Mouse (Mus musculus) skeletal muscle tissue, adult 2 months (tissue): ENCODE measurements at regions not wholly inside any gene's neighbourhood (a gene's known extent, or its start where the extent isn't known, plus 50 kb on each side); places are given as distances from the start of the nearest gene placed in this dataset.

ENCODE experiments used
- DNase-seq: peaks from one replicate; pipeline ENCODE4 v3.0.0-alpha.2; 2012; ENCODE audit warnings: low read depth, low spot score

DNA sequence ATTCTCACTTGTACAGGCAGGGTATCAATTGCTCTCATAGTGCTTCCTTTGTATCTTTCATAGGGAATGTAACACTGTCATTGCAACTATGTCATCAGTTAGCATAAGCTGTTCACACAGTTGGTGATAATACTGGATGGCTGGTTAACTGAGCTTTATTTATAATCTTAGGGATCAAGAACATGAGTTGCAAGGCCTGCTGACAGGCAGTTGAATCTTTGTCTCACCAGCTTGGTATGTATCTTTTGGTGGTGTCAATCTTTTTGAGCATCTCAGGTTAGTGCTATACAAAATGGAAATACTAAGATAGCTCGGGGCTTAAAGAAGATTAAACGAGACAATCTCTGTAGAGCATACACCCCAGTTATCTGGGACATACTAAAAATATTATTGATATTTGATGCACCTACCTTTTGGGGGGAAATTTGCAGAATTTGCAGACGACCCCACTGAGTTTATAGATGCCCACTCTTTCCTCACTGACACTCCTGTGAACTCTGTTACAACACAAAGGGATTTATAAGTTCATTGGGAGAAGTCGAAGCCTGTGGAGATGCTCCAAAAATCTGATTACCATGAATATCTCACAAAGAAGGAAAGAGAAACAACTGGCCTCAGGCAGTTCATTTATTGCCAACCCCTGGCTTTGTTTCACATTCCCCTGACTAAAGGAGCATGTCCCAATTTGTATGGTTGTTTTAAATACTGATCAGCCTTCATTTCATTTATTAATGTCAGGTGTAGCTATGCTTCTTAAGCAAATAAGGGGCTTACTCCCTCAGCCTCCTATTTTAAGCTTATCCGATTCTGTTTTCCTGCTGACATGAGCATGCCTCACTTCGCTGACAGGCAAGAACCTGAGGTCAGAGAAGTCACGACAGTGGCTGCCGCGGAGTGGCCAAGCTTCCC is 193.5 kb downstream of the Fndc1 start:
- peak; percentile 68 for DNase-seq

DNA sequence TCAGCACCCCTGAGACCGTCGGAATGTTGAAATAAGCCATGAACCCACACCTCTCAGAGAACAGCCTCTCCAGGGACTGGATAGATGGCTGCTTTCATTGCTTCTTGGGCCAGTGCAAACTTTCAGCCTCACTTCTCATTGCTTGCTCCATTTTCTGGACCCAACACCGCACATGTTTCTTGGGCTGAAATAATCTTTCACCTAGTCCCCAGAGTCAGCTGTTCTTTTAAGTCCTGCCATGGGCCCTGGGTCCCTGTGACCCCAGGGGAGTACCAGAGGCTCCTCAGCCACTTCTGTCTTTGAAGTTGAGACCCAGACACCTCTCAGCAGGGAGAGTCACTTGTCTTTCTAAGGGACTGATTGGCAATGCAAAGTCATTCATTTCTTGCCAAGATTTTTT is 201.4 kb downstream of the Fndc1 start:
- peak; percentile 68 for DNase-seq

DNA sequence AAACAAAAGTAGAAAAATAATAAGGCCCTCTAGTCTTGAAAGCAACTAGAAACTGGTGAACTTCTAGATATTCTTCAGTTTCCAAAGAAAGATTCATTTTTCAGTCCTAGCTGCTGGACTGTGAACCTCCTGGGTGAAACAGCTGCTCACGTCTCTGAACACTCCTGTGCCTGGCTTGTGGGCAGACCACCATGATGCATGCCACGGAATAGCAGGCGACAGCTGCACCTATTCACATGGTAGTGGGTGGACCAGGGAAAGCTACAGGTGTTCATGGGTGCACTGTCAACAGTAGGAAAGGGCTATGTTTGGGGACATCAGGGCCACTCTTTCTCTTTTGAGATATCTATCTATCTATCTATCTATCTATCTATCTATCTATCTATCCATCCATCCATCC is 203.7 kb downstream of the Fndc1 start:
- no peak for DNase-seq

DNA sequence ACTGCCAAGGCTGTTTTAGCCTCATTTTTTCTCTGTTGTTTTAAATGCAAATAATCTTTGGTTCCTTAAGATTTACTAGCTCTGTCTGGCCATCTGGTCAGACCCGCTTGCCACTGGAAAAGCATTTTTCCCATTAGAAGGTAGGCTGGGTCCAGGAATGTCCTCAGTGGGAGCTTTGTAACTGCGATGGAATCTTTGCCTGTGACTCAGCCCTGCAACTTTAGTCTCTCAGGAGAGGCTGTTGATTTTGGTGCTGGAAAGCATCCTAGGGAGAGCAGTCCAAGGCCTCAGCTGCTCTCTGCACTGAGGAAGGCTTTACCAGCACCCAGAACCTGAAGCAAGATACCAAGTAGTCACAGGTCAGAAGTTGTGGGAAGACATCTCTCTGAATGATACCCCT is 205.8 kb downstream of the Fndc1 start:
- DNase-seq = peak; percentile 84

- DNase-seq = no peak
Measured at GRCm38 (mm10) chr17:7620166-7620565, 206.9 kb downstream of the Fndc1 start.

DNA sequence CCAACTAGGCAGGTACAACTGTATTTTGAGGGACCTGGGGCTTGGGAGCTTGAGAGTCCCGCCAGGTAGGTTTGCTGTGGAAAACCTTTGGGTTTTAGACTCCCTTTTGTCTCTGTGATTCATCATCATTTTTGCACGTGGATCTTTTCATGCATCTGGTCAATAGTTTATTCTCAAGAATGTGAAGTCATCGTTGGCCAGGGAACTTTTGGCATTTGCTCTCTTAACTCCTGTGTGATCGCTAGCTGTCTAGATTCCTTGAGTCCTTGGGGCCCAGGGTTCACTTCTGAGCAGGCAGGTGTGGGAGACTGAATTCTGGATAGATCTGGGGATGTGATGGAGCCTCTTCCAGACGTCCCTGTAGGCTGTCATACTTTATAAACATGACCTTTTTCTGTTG is 207.5 kb downstream of the Fndc1 start:
- peak; percentile 61 for DNase-seq

- DNase-seq = peak; percentile 71
Measured at GRCm38 (mm10) chr17:7608046-7608445, 219.1 kb downstream of the Fndc1 start.

GRCm38 (mm10) chr17:7607431-7607830 is 219.7 kb downstream of the Fndc1 start:
- DNase-seq = peak; percentile 38

DNA sequence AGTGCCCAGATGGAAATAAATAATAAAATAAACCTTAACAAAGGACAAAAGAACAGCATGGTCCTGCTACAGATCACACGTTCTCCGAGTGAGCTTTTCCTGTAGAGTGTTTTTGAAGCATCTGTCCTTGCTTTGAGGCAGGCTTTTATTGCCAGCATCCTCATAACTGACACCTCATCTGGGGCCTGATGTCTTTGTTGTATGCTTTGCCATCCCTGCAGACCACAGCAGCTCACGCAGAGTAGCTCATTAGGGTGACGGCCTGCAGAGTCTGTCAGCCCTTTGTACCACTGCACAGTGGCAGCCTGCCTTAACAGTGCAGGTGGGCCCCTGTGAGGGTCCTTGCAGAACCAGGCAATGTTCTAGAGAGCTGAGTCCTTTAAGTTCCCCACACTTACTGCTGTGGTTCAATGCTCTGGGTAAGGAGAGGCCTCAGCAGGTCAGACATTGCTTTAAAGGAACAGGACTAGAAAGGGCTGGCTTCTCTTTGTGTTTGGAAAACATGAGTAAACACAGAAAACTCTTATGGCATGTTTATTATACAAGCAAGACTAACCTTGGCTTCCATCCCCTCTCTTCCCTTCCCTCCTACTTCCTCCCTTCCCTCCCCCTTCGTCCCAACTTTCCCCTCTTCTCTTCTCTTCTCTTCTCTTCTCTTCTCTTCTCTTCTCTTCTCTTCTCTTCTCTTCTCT is 219.7 kb upstream of the Unc93a2 start:
- DNase-seq = no peak

GRCm38 (mm10) chr17:7604096-7604495 is 218.8 kb upstream of the Unc93a2 start:
- no peak for DNase-seq

GRCm38 (mm10) chr17:7600555-7600954 is 215.3 kb upstream of the Unc93a2 start:
- peak; percentile 82 for DNase-seq

- DNase-seq = no peak
Measured at GRCm38 (mm10) chr17:7597481-7597880, 212.2 kb upstream of the Unc93a2 start.

- DNase-seq = no peak
Measured at GRCm38 (mm10) chr17:7594801-7595200, 209.5 kb upstream of the Unc93a2 start.

GRCm38 (mm10) chr17:7592491-7592890 is 207.2 kb upstream of the Unc93a2 start:
- no peak for DNase-seq

DNA sequence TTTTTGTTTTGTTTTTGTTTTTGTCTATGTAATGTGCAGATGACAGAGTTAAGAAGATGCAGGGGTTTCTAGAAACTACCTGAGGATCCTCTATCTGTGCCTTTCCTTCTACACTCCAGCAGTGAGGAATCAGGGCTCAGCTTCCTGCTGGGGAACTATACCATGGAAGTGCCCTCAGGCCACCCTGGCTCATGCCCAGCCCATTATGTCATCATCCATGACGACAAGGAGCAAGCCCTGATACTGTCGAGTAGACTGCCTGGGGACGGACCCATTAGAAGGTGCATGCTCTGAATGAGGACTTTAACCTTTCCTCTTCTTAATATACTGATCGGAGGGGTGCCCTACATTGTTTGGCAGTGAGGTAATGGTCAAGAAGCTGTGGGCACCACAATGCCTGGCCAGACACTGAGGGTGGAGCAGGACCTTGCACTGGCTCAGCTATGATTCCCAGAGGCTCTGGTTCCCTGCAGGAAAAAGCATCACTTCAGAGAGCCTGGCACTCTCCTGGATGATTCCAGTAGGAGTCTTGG is 197.7 kb upstream of the Unc93a2 start:
- no peak for DNase-seq

DNA sequence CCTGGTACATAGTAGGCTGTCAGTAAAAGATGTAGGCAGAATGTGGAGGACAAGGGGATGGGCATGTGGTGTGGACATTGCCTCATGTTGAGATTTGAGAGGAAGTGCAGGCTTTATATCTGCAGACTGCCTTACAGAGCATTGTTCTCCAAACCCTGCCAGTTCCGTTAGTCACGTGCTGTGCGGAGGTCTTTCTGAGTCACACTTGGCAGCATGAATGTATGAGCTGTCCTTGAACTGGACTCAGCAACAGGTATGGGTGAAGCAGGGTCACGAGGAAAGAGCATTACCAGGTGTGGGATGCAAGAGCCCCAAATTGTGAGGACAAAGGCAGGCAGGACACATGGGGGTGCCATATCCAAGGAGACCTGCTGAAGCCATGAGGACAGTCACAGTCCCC is 193.8 kb upstream of the Unc93a2 start:
- no peak for DNase-seq

- DNase-seq = peak; percentile 57
Measured at GRCm38 (mm10) chr17:7578003-7578402, 192.7 kb upstream of the Unc93a2 start.

GRCm38 (mm10) chr17:7577227-7577626 is 192.0 kb upstream of the Unc93a2 start:
- peak; percentile 87 for DNase-seq

DNA sequence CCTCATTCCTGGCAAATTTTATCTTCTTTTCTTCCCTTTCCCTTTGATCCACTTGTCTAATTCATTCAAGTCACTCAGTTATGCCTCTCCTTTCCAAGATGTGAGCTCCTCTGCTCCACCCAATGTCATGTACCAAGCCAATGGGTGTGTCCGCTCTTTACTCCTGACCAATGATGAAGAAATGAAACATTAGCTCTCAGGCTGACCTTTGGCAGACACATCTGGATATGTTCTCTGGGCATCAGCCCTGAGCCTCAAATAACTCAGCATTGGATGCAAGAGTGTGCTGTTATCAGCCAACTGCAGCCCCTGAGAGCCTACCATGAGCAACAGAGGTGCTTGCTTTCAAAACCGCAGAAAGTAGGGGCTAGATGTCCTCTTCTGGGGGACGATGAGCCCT is 186.2 kb upstream of the Unc93a2 start:
- DNase-seq = peak; percentile 91

GRCm38 (mm10) chr17:7568482-7568881 is 183.2 kb upstream of the Unc93a2 start:
- no peak for DNase-seq

GRCm38 (mm10) chr17:7565771-7566170 is 180.5 kb upstream of the Unc93a2 start:
- DNase-seq = no peak

DNA sequence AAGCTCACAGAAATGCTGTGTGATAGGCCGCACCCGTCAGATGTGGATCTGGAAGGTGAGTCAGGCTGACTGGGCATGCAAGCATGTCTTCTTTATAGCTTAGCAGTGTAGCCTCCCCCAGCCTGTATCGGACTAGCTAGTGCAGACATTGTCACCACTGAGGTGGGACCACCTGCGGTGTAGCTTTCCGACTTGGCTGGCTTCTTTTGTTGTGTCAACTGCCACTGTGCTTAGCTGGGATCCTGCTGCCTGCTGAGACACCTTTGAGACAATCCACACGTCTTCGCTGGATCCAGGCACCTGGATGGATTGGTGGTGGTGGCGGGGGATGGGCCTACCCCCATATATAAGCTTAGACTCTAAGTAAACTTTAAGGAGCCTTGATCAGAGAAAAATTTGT is 177.7 kb upstream of the Unc93a2 start:
- DNase-seq = no peak

DNA sequence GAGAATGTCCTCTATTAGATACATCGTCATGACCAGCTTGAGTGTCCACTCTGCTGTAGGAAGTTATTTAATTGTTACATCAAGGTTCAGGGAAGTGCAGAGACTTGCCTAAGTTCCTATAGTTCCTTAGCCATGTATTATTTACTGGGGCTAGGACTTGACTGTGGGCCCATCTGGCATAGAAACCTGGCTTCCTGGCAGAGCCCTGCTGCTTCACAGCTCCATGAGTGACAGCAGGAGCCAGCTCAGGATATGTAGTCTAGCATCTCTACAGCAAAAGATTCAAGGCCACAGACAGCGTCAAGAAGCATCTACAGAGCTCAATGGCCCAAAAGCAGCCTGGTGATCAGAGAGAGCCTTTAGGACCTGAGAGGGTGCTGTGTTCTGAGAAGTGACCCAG is 163.2 kb upstream of the Unc93a2 start:
- no peak for DNase-seq
